Mouse (Mus musculus) kidney, adult 2 months (tissue): ENCODE measurements around the gene Kcnip4. TPM values are rescaled to one million over a fixed set of nuclear protein-coding genes. Genes with fewer than 3 reads are reported as not detected.

Experiments used
- DNase-seq: peaks from one replicate; pipeline ENCODE4 v3.0.0; 2021
- H3K27ac ChIP-seq: fragments of 200-500 bp; 2 replicates; pipeline ENCODE4 v1.5.1; 2012; ENCODE audit warnings: low read depth, low read length, control low read depth, inconsistent platforms; ENCODE audit not compliant: insufficient read depth
- H3K27me3 ChIP-seq: fragments of 200-500 bp; replicated peaks from 2 replicates; pipeline ENCODE4 v1.6.1; 2012; ENCODE audit warnings: mild to moderate bottlenecking, moderate library complexity, low read length, inconsistent platforms; ENCODE audit not compliant: control insufficient read depth, insufficient read depth
- H3K36me3 ChIP-seq: fragments of 200-500 bp; 2 replicates; pipeline ENCODE4 v1.6.1; 2012; ENCODE audit warnings: mild to moderate bottlenecking, moderate library complexity, low read length, inconsistent platforms; ENCODE audit not compliant: control insufficient read depth, insufficient read depth
- H3K4me1 ChIP-seq: fragments of 200-500 bp; 2 replicates; pipeline ENCODE4 v1.6.1; 2011; ENCODE audit warnings: low read length; ENCODE audit not compliant: control insufficient read depth, insufficient read depth
- H3K4me3 ChIP-seq: fragments of 200-500 bp; 2 replicates; pipeline ENCODE4 v1.5.1; 2011; ENCODE audit warnings: mild to moderate bottlenecking, low read depth, low read length, control low read depth; ENCODE audit not compliant: insufficient read depth
- CTCF ChIP-seq: fragments of 200-500 bp; conservative IDR thresholded peaks from 2 replicates; pipeline ENCODE4 v1.5.1; 2011; ENCODE audit warnings: low read depth, mild to moderate bottlenecking, control low read depth, low read length, moderate library complexity, mixed read lengths; ENCODE audit not compliant: insufficient read depth, insufficient read length
- POLR2A ChIP-seq: fragments of 200-500 bp; IDR thresholded peaks from one replicate; pipeline ENCODE4 v1.6.1; 2011; ENCODE audit warnings: low read depth, low read length, control low read depth
- WGBS: fragments of 180-500 bp; shearing (Covaris S2); methylation state at CpG from one replicate; pipeline ENCODE4 v1.1.7; 2018; 5-methylcytosine and 5-hydroxymethylcytosine counted together
- polyA plus RNA-seq: library from polyadenylated mRNA; depleted of rRNA; stranded (reverse); fragments of >200 nt; gene quantifications from 2 replicates; pipeline ENCODE4 v1.2.3, GENCODE M21; 2012

The Kcnip4 gene
- polyA plus RNA-seq, 1 experiment, result 0.13 TPM

GRCm38 (mm10) chr5:49523997-49524393 is 712 bp downstream of the Kcnip4 start:
- H3K4me1 ChIP-seq, result no peaks in the 10 kb centered on the region
- TF ChIP-seq CTCF, result no peak
- no peak overlapping the region for H3K4me3 ChIP-seq
- WGBS, result 7% methylated on average over 11 of the region's 11 CpGs
- H3K27ac ChIP-seq, result no peak overlapping the region
- H3K27me3 ChIP-seq, result peaks cover 3% of the 10 kb centered on the region; the same call in 1 of the 2 replicates
- no peak for DNase-seq
- no peaks in the 10 kb centered on the region for H3K36me3 ChIP-seq

GRCm38 (mm10) chr5:49522986-49523385 is 1.7 kb downstream of the Kcnip4 start:
- TF ChIP-seq POLR2A, result no peak
- TF ChIP-seq CTCF, result no peak
- 69% methylated on average over 4 of the region's 4 CpGs for whole genome bisulfite sequencing

GRCm38 (mm10) chr5:49498743-49499142 is 26.0 kb downstream of the Kcnip4 start:
- WGBS, result 68% methylated on average over 3 of the region's 3 CpGs
- H3K27me3 ChIP-seq, result no peaks in the 10 kb centered on the region
- H3K4me1 ChIP-seq, result no peaks in the 10 kb centered on the region
- no peaks in the 10 kb centered on the region for H3K36me3 ChIP-seq
- DNase-seq, result no peak
- H3K27ac ChIP-seq, result no peak overlapping the region
- no peak overlapping the region for H3K4me3 ChIP-seq
- no peak for TF ChIP-seq CTCF
- no peak for TF ChIP-seq POLR2A

More at GRCm38 (mm10) chr5:49522986-49523385, 1.7 kb downstream of the Kcnip4 start:
- Histone ChIP-seq H3K4me3 (no peak overlapping the region), H3K27me3 (peaks cover 3% of the 10 kb centered on the region; the same call in 1 of the 2 replicates), H3K36me3 (no peaks in the 10 kb centered on the region), H3K4me1 (no peaks in the 10 kb centered on the region), H3K27ac (no peak overlapping the region)
- no peak for DNase-seq

GRCm38 (mm10) chr5:49487270-49487669 is 37.4 kb downstream of the Kcnip4 start:
- TF ChIP-seq POLR2A (no peak), CTCF (no peak)
- Histone ChIP-seq H3K36me3 (no peaks in the 10 kb centered on the region), H3K27me3 (no peaks in the 10 kb centered on the region), H3K27ac (no peak overlapping the region), H3K4me3 (no peak overlapping the region), H3K4me1 (no peaks in the 10 kb centered on the region)
- no peak for DNase-seq
- 53% methylated on average over 2 of the region's 2 CpGs for WGBS

GRCm38 (mm10) chr5:49470738-49471137 is 54.0 kb downstream of the Kcnip4 start:
- Histone ChIP-seq H3K27ac (no peak overlapping the region), H3K4me1 (no peaks in the 10 kb centered on the region), H3K36me3 (no peaks in the 10 kb centered on the region), H3K4me3 (no peak overlapping the region), H3K27me3 (no peaks in the 10 kb centered on the region)
- DNase-seq, result no peak
- 82% methylated on average over 2 of the region's 2 CpGs for WGBS
- TF ChIP-seq CTCF (no peak), POLR2A (no peak)

- H3K36me3 ChIP-seq, result no peaks in the 10 kb centered on the region
- TF ChIP-seq CTCF, result no peak
- TF ChIP-seq POLR2A, result no peak
- no peak overlapping the region for H3K4me3 ChIP-seq
- WGBS, result 71% methylated on average over 6 of the region's 6 CpGs
- H3K27ac ChIP-seq, result no peak overlapping the region
- no peaks in the 10 kb centered on the region for H3K4me1 ChIP-seq
- no peaks in the 10 kb centered on the region for H3K27me3 ChIP-seq
- DNase-seq, result no peak
Observed at GRCm38 (mm10) chr5:49460643-49461276, 63.9 kb downstream of the Kcnip4 start.

GRCm38 (mm10) chr5:49453100-49453499 is 71.6 kb downstream of the Kcnip4 start:
- 85% methylated on average over 3 of the region's 3 CpGs for WGBS
- no peak for TF ChIP-seq CTCF
- TF ChIP-seq POLR2A, result no peak

GRCm38 (mm10) chr5:49451295-49451694 is 73.4 kb downstream of the Kcnip4 start:
- Histone ChIP-seq H3K27me3 (no peaks in the 10 kb centered on the region; the same call in 1 of the 2 replicates), H3K36me3 (no peaks in the 10 kb centered on the region), H3K4me1 (no peaks in the 10 kb centered on the region), H3K27ac (no peak overlapping the region), H3K4me3 (no peak overlapping the region)
- no peak for DNase-seq
- TF ChIP-seq POLR2A, result no peak
- TF ChIP-seq CTCF, result no peak

More at GRCm38 (mm10) chr5:49453100-49453499, 71.6 kb downstream of the Kcnip4 start:
- no peak overlapping the region for H3K4me3 ChIP-seq
- H3K4me1 ChIP-seq, result no peaks in the 10 kb centered on the region
- no peak overlapping the region for H3K27ac ChIP-seq
- H3K27me3 ChIP-seq, result no peaks in the 10 kb centered on the region
- DNase-seq, result no peak
- H3K36me3 ChIP-seq, result no peaks in the 10 kb centered on the region
